Mouse (Mus musculus) lung, adult 2 months (tissue): ENCODE measurements at regions not wholly inside any gene's neighbourhood (a gene's known extent, or its start where the extent isn't known, plus 50 kb on each side); places are given as distances from the start of the nearest gene placed in this dataset.

Experiments
- CTCF ChIP-seq: fragments of 200-500 bp; IDR thresholded peaks from 2 replicates; pipeline ENCODE4 v1.5.1; 2011; ENCODE audit warnings: mild to moderate bottlenecking, low read length, control low read depth; ENCODE audit not compliant: insufficient read depth
- POLR2A ChIP-seq: fragments of 200-500 bp; IDR thresholded peaks from 2 replicates; pipeline ENCODE4 v1.6.1; 2011; ENCODE audit warnings: low read depth, mild to moderate bottlenecking, control low read depth, low read length, borderline replicate concordance; ENCODE audit errors: extremely low read depth

- TF ChIP-seq POLR2A (no peak), CTCF (no peak)
These were observed 250.2 kb upstream of the Daam1 start for GRCm38 (mm10) chr12:71580532-71581290.
